Mouse (Mus musculus) heart, adult 11 months (tissue): ENCODE measurements at regions not wholly inside any gene's neighbourhood (a gene's known extent, or its start where the extent isn't known, plus 50 kb on each side); places are given as distances from the start of the nearest gene placed in this dataset.

Source experiments
- DNase-seq: peaks from one replicate; pipeline ENCODE4 v3.0.0; 2022

GRCm38 (mm10) chrX:97748251-97749016 is 371.4 kb upstream of the Eda2r start:
- DNase-seq: peak; percentile 85

GRCm38 (mm10) chrX:97744356-97744755 is 367.3 kb upstream of the Eda2r start:
- no peak for DNase-seq

- no peak for DNase-seq
These were observed 347.5 kb upstream of the Eda2r start for GRCm38 (mm10) chrX:97724537-97724936.

- DNase-seq: no peak
These were observed 330.8 kb upstream of the Eda2r start for GRCm38 (mm10) chrX:97707851-97708250.

- DNase-seq: no peak
These were observed 281.7 kb upstream of the Eda2r start for GRCm38 (mm10) chrX:97658726-97659125.

GRCm38 (mm10) chrX:97651601-97652290 is 274.7 kb upstream of the Eda2r start:
- no peak for DNase-seq
